Mouse (Mus musculus): ENCODE measurements at regions not wholly inside any gene's neighbourhood (a gene's known extent, or its start where the extent isn't known, plus 50 kb on each side); places are given as distances from the start of the nearest gene placed in this dataset.

DNA sequence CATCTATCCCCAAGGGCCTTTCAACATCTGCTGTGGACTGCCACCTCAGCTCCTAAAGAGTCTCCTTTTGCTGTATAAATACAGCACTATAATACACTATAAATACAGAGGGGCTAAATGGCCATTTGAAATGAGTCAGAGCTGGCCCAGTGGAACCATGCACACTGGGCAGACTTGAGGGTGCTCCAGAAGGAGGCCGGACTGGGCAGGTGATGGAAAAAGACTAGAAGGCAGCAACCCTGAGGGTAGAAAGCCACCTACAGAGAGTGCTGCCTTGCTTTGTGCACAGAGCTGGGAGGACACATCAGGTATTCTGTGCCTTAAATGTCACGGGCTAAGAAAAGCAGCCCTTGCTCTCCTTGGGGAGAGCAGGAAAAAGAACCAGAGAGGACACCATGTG is 110.2 kb downstream of the Gm10260 start:
- no peak for TF ChIP-seq MXI1 (IDR thresholded peaks at IDR 0.05; ENCODE audit: low read depth, low read length)
- no peak for TF ChIP-seq MAZ (IDR thresholded peaks at IDR 0.05; ENCODE audit: low read depth, low read length)
- TF ChIP-seq ELF1 (IDR thresholded peaks at IDR 0.05; ENCODE audit: low read depth, low read length) = no peak
- TF ChIP-seq TAL1 (IDR thresholded peaks at IDR 0.05; ENCODE audit: low read length) = no peak
- TF ChIP-seq EP300 (IDR thresholded peaks at IDR 0.05; ENCODE audit: low read depth in 1 of 2, low read length in 2 of 2) = no peak

Measured in MEL (cell line).